Mouse (Mus musculus) MEL (cell line): Measurements from ENCODE around the gene Pde8a. TPM values are rescaled to one million over a fixed set of nuclear protein-coding genes. Genes with fewer than 3 reads are reported as not detected.

Source experiments
- DNase-seq: peaks from one replicate; pipeline ENCODE4 v3.0.0; 2011; ENCODE audit warnings: low read depth, low spot score
- H3K27ac ChIP-seq: 2 replicates; pipeline ENCODE4 v1.5.1; 2012; ENCODE audit warnings: low read depth, mild to moderate bottlenecking, control low read depth, low read length, moderate library complexity; ENCODE audit not compliant: control insufficient read depth
- H3K27me3 ChIP-seq, 2 experiments: fragments of 150-350 bp in 1 of 2; sonication (generic) in 1 of 2; 2 replicates each; pipeline ENCODE4 v1.6.1; 2012; ENCODE audit warnings: low read length in 2 of 2, mild to moderate bottlenecking in 2 of 2, improper control_type of control experiment in 1 of 2, moderate library complexity in 1 of 2; ENCODE audit not compliant: insufficient read depth in 2 of 2, control insufficient read depth in 1 of 2
- H3K36me3 ChIP-seq, 2 experiments: 2 replicates each; pipeline ENCODE4 v1.6.1; 2012 to 2014; ENCODE audit warnings: low read length in 2 of 2, improper control_type of control experiment in 1 of 2, inconsistent platforms in 1 of 2, mild to moderate bottlenecking in 1 of 2; ENCODE audit not compliant: insufficient read depth in 2 of 2, control insufficient read depth in 1 of 2
- H3K4me1 ChIP-seq, 2 experiments: fragments of 150-350 bp in 1 of 2; sonication (generic) in 1 of 2; 2 replicates each; pipeline ENCODE4 v1.6.1; 2012; ENCODE audit warnings: low read length in 2 of 2, improper control_type of control experiment in 1 of 2, mild to moderate bottlenecking in 1 of 2; ENCODE audit not compliant: insufficient read depth in 2 of 2, control insufficient read depth in 1 of 2
- H3K4me3 ChIP-seq, 2 experiments: fragments of 150-350 bp in 1 of 2; sonication (generic) in 1 of 2; 2 replicates each; pipeline ENCODE4 v1.5.1; 2012; ENCODE audit warnings: low read depth in 2 of 2, low read length in 2 of 2, mild to moderate bottlenecking in 2 of 2, moderate library complexity in 2 of 2, control low read depth in 1 of 2, improper control_type of control experiment in 1 of 2; ENCODE audit not compliant: control insufficient read depth in 1 of 2, insufficient read depth in 1 of 2
- H3K79me2 ChIP-seq: 2 replicates; pipeline ENCODE4 v1.6.1; 2012; ENCODE audit warnings: mild to moderate bottlenecking, low read length, moderate library complexity; ENCODE audit not compliant: control insufficient read depth, poor library complexity, insufficient read depth
- H3K9ac ChIP-seq: 2 replicates; pipeline ENCODE4 v1.6.1; 2012; ENCODE audit warnings: low read depth, mild to moderate bottlenecking, control low read depth, low read length, moderate library complexity; ENCODE audit not compliant: control insufficient read depth, poor library complexity, severe bottlenecking
- H3K9me3 ChIP-seq: fragments of 150-350 bp; sonication (generic); replicated peaks from 2 replicates; pipeline ENCODE4 v1.6.1; 2012; ENCODE audit warnings: mild to moderate bottlenecking, low read length, improper control_type of control experiment, moderate library complexity; ENCODE audit not compliant: insufficient read depth
- BHLHE40 ChIP-seq: IDR thresholded peaks from 2 replicates; pipeline ENCODE4 v1.6.1; 2012; ENCODE audit warnings: low read depth, mild to moderate bottlenecking, inconsistent platforms, low read length, improper control_type of control experiment, borderline replicate concordance
- CHD1 ChIP-seq: IDR thresholded peaks from 2 replicates; pipeline ENCODE4 v1.6.1; 2012; ENCODE audit warnings: low read depth, mild to moderate bottlenecking, inconsistent platforms, low read length, improper control_type of control experiment
- CTCF ChIP-seq, 3 experiments: IDR thresholded peaks in 2 of 3; conservative IDR thresholded peaks in 1 of 3; 2 replicates each; pipeline ENCODE4 v1.5.1; 2011 to 2012; ENCODE audit warnings: low read length in 3 of 3, low read depth in 2 of 3, mild to moderate bottlenecking in 2 of 3, improper control_type of control experiment in 1 of 3, inconsistent platforms in 1 of 3, mixed read lengths in 1 of 3, moderate library complexity in 1 of 3; ENCODE audit not compliant: control insufficient read depth in 1 of 3, insufficient read depth in 1 of 3, poor library complexity in 1 of 3, severe bottlenecking in 1 of 3
- ELF1 ChIP-seq: IDR thresholded peaks from 2 replicates; pipeline ENCODE4 v1.6.1; 2014; ENCODE audit warnings: low read depth, mild to moderate bottlenecking, inconsistent platforms, low read length, improper control_type of control experiment, moderate library complexity
- ETS1 ChIP-seq: IDR thresholded peaks from 2 replicates; pipeline ENCODE4 v1.6.1; 2012; ENCODE audit warnings: low read depth, mild to moderate bottlenecking, inconsistent platforms, low read length, improper control_type of control experiment, moderate library complexity
- GABPA ChIP-seq: IDR thresholded peaks from 2 replicates; pipeline ENCODE4 v1.6.1; 2012; ENCODE audit warnings: low read depth, mild to moderate bottlenecking, inconsistent platforms, low read length, improper control_type of control experiment, moderate library complexity
- GATA1 ChIP-seq: IDR thresholded peaks from 2 replicates; pipeline ENCODE4 v1.6.1; 2011; ENCODE audit warnings: low read depth, low read length, improper control_type of control experiment
- KAT2A ChIP-seq: conservative IDR thresholded peaks from 2 replicates; pipeline ENCODE4 v1.6.1; 2012; ENCODE audit warnings: low read depth, low read length, improper control_type of control experiment, inconsistent platforms
- MAZ ChIP-seq: IDR thresholded peaks from 2 replicates; pipeline ENCODE4 v1.6.1; 2012; ENCODE audit warnings: low read depth, mild to moderate bottlenecking, inconsistent platforms, low read length, improper control_type of control experiment
- MEF2A ChIP-seq: IDR thresholded peaks from 2 replicates; pipeline ENCODE4 v1.6.1; 2014; ENCODE audit warnings: low read depth, mild to moderate bottlenecking, inconsistent platforms, low read length, improper control_type of control experiment; ENCODE audit not compliant: poor library complexity, insufficient replicate concordance, severe bottlenecking; ENCODE audit errors: extremely low read depth
- MYB ChIP-seq: IDR thresholded peaks from 2 replicates; pipeline ENCODE4 v1.6.1; 2011; ENCODE audit warnings: mild to moderate bottlenecking, low read depth, low read length, improper control_type of control experiment
- MYC ChIP-seq: IDR thresholded peaks from 2 replicates; pipeline ENCODE4 v1.6.1; 2011; ENCODE audit warnings: low read depth, mild to moderate bottlenecking, low read length, improper control_type of control experiment, moderate library complexity
- NRF1 ChIP-seq: IDR thresholded peaks from 2 replicates; pipeline ENCODE4 v1.6.1; 2014; ENCODE audit warnings: low read depth, mild to moderate bottlenecking, inconsistent platforms, low read length, improper control_type of control experiment, moderate library complexity; ENCODE audit not compliant: poor library complexity, insufficient read depth, severe bottlenecking
- POLR2A ChIP-seq, 2 experiments: IDR thresholded peaks; 2 replicates each; pipeline ENCODE4 v1.6.1; 2011 to 2012; ENCODE audit warnings: low read length in 2 of 2, mild to moderate bottlenecking in 2 of 2, control low read depth in 1 of 2, improper control_type of control experiment in 1 of 2, low read depth in 1 of 2, moderate library complexity in 1 of 2; ENCODE audit not compliant: control insufficient read depth in 1 of 2, insufficient read depth in 1 of 2, poor library complexity in 1 of 2
- POLR2AphosphoS2 ChIP-seq: IDR thresholded peaks from 2 replicates; pipeline ENCODE4 v1.6.1; 2011; ENCODE audit warnings: low read length, improper control_type of control experiment
- POLR2AphosphoS5 ChIP-seq: IDR thresholded peaks from 2 replicates; pipeline ENCODE4 v1.6.1; 2012; ENCODE audit warnings: low read depth, borderline replicate concordance, mild to moderate bottlenecking, inconsistent platforms, low read length, moderate library complexity, mixed read lengths
- SIN3A ChIP-seq: IDR thresholded peaks from 2 replicates; pipeline ENCODE4 v1.6.1; 2012; ENCODE audit warnings: low read length, improper control_type of control experiment, inconsistent platforms
- SMC3 ChIP-seq: IDR thresholded peaks from 2 replicates; pipeline ENCODE4 v1.6.1; 2011; ENCODE audit warnings: low read depth, low read length, improper control_type of control experiment
- TAL1 ChIP-seq: IDR thresholded peaks from 2 replicates; pipeline ENCODE4 v1.6.1; 2012; ENCODE audit warnings: mild to moderate bottlenecking, inconsistent platforms, low read length, moderate library complexity, mixed read lengths
- TBP ChIP-seq: IDR thresholded peaks from 2 replicates; pipeline ENCODE4 v1.8.0; 2011; ENCODE audit warnings: low read depth, low read length, improper control_type of control experiment
- TCF12 ChIP-seq: IDR thresholded peaks from 2 replicates; pipeline ENCODE4 v1.6.1; 2014; ENCODE audit warnings: low read depth, mild to moderate bottlenecking, inconsistent platforms, low read length, improper control_type of control experiment, moderate library complexity
- UBTF ChIP-seq: IDR thresholded peaks from 2 replicates; pipeline ENCODE4 v1.6.1; 2012; ENCODE audit warnings: low read depth, mild to moderate bottlenecking, inconsistent platforms, low read length, improper control_type of control experiment, moderate library complexity, borderline replicate concordance; ENCODE audit not compliant: insufficient read depth
- USF1 ChIP-seq: IDR thresholded peaks from 2 replicates; pipeline ENCODE4 v1.6.1; 2014; ENCODE audit warnings: low read depth, mild to moderate bottlenecking, inconsistent platforms, low read length, improper control_type of control experiment, moderate library complexity
- USF2 ChIP-seq, 2 experiments: IDR thresholded peaks; 2 replicates each; pipeline ENCODE4 v1.6.1; 2011 to 2012; ENCODE audit warnings: improper control_type of control experiment in 2 of 2, low read length in 2 of 2, borderline replicate concordance in 1 of 2, inconsistent platforms in 1 of 2, low read depth in 1 of 2, mild to moderate bottlenecking in 1 of 2; ENCODE audit not compliant: insufficient read depth in 1 of 2
- ZC3H11A ChIP-seq: IDR thresholded peaks from 2 replicates; pipeline ENCODE4 v1.6.1; 2012; ENCODE audit warnings: low read depth, mild to moderate bottlenecking, inconsistent platforms, low read length, improper control_type of control experiment
- ZKSCAN1 ChIP-seq: IDR thresholded peaks from 2 replicates; pipeline ENCODE4 v1.6.1; 2012; ENCODE audit warnings: low read depth, mild to moderate bottlenecking, inconsistent platforms, low read length, improper control_type of control experiment, moderate library complexity
- ZMIZ1 ChIP-seq: IDR thresholded peaks from 2 replicates; pipeline ENCODE4 v1.6.1; 2012; ENCODE audit warnings: low read depth, mild to moderate bottlenecking, inconsistent platforms, low read length, improper control_type of control experiment, moderate library complexity
- polyA plus RNA-seq, 2 experiments: library from polyadenylated mRNA; stranded (reverse) in 1 of 2; unstranded in 1 of 2; fragments of >175 nt in 1 of 2; fragments of >200 nt in 1 of 2; gene quantifications; 2 replicates each; pipeline versions ENCODE4 v1.2.1 to v1.2.4; 2012; ENCODE audit warnings: low replicate concordance in 2 of 2, low read depth in 1 of 2; ENCODE audit not compliant: insufficient read length in 2 of 2, insufficient read depth in 1 of 2, missing spikeins in 1 of 2
- total RNA-seq: library from RNA; depleted of rRNA; stranded (reverse); fragments of 300-350 nt; gene quantifications from 2 replicates; pipeline ENCODE4 v1.2.3, GENCODE M21; 2012

The Pde8a gene
- total and polyA plus RNA-seq, 3 experiments, result 0.11 TPM; not detected in 2

DNA sequence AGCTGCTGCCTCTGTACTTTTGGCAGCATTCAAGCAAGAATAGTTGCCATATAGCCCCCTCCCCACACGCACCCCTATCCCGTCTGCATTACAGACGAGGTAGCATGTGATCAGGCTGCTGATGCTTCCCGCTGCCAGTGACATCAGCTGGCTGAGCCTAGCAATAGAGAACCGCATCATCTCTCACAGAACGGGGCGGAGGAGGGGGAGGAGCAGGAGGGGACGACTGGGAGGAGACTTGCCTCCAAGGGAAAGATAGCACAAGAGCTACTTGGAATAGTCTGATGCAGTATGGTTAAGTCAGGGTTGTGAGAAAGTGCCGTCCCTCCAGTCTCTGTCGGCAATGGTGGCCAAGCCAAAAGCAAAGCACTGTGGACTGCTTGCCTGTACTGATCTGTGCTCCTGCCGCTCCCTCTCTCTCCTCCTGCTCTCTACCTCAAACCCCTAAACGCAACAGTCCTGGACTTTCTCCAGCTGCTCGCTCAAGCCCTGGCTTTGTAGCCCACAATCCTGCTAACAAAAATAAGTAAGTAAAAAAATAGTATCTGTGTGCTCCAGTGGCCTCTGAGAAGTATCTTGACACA is 159.0 kb downstream of the Pde8a start:
- no peak for DNase-seq
- no peaks in the 10 kb centered on the region for H3K9me3 ChIP-seq
- H3K27me3 ChIP-seq, result peaks cover 0 to 8% of the 10 kb centered on the region in 2 experiments
- no peaks in the 10 kb centered on the region for H3K4me1 ChIP-seq
- H3K79me2 ChIP-seq, result no peaks in the 10 kb centered on the region
- H3K27ac ChIP-seq, result no peak overlapping the region
- no peak overlapping the region for H3K4me3 ChIP-seq
- H3K9ac ChIP-seq, result no peak overlapping the region
- no peak for TF ChIP-seq USF2 (IDR thresholded peaks at IDR 0.05; ENCODE audit: borderline replicate concordance in 1 of 2, insufficient read depth in 1 of 2, low read depth in 1 of 2, low read length in 2 of 2)
- TF ChIP-seq TAL1, result no peak
- no peak for TF ChIP-seq ETS1
- no peak for TF ChIP-seq POLR2A (IDR thresholded peaks at IDR 0.05; ENCODE audit: control insufficient read depth in 1 of 2, insufficient read depth in 1 of 2, low read depth in 1 of 2, low read length in 2 of 2, poor library complexity in 1 of 2)
- TF ChIP-seq ELF1, result no peak
- TF ChIP-seq POLR2AphosphoS5, result no peak
- TF ChIP-seq UBTF, result no peak
- TF ChIP-seq GABPA, result no peak
- no peak for TF ChIP-seq MYB
- TF ChIP-seq NRF1, result no peak
- TF ChIP-seq KAT2A, result no peak
- TF ChIP-seq SIN3A, result no peak
- TF ChIP-seq TCF12, result no peak
- TF ChIP-seq ZKSCAN1, result no peak
- TF ChIP-seq POLR2AphosphoS2, result no peak
- TF ChIP-seq, all 39 proteins: peak for 0
- no peaks in the 10 kb centered on the region for H3K36me3 ChIP-seq

DNA sequence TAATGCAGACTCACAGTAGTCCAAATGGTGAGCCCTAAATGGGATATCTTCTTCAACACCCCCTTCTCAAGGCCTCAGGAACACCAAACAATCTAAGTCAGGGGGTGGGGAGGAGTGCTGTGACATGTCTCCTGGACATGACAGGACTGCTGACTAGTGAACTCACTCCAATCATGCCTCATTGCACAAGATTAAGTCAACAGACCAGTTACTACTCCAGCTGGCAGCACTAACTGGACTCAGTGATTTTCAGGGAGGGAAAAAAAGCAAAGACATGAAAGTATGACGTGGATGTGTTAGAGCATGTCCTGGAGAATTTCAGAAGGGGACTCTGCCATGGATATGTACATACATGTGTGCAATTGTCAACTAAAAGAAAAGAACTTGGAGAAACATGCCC is 166.0 kb downstream of the Pde8a start:
- no peak overlapping the region for H3K9ac ChIP-seq
- DNase-seq, result no peak
- no peaks in the 10 kb centered on the region for H3K79me2 ChIP-seq
- H3K4me1 ChIP-seq, result no peaks in the 10 kb centered on the region
- H3K4me3 ChIP-seq, result no peak overlapping the region
- no peak for TF ChIP-seq BHLHE40
- no peak for TF ChIP-seq MAZ
- no peak for TF ChIP-seq ZKSCAN1
- TF ChIP-seq MYC, result no peak
- TF ChIP-seq USF1, result no peak
- TF ChIP-seq GATA1, result no peak
- no peak for TF ChIP-seq UBTF
- no peak for TF ChIP-seq GABPA
- TF ChIP-seq TCF12, result no peak
- TF ChIP-seq CTCF (IDR thresholded peaks at IDR 0.05 in 2 of 3, conservative IDR thresholded peaks at IDR 0.05 in 1 of 3; ENCODE audit: control insufficient read depth in 1 of 3, insufficient read depth in 1 of 3, low read depth in 2 of 3, low read length in 3 of 3, poor library complexity in 1 of 3, severe bottlenecking in 1 of 3), result no peak
- no peak for TF ChIP-seq SMC3
- no peak for TF ChIP-seq MYB
- no peak for TF ChIP-seq ZMIZ1
- no peak for TF ChIP-seq ZC3H11A
- TF ChIP-seq MEF2A, result no peak
- no peak for TF ChIP-seq TBP
- no peak for TF ChIP-seq CHD1
- no peak overlapping the region for H3K27ac ChIP-seq
- H3K9me3 ChIP-seq, result no peaks in the 10 kb centered on the region
- no peaks in the 10 kb centered on the region for H3K36me3 ChIP-seq
- H3K27me3 ChIP-seq, result peaks cover under 1 to 9% of the 10 kb centered on the region in 2 experiments
